Mouse (Mus musculus) testis, adult 2 months (tissue): ENCODE data around the gene Coro1b. TPM values are rescaled to one million over a fixed set of nuclear protein-coding genes. Genes with fewer than 3 reads are reported as not detected.

Experiments
- H3K27ac ChIP-seq: fragments of 200-500 bp; 2 replicates; pipeline ENCODE4 v1.5.1; 2012; ENCODE audit warnings: low read depth, low read length; ENCODE audit not compliant: control insufficient read depth, insufficient read depth
- H3K27me3 ChIP-seq: fragments of 200-500 bp; 2 replicates; pipeline ENCODE4 v1.6.1; 2012; ENCODE audit warnings: mild to moderate bottlenecking, low read length, moderate library complexity; ENCODE audit not compliant: control insufficient read depth, insufficient read depth
- H3K36me3 ChIP-seq: fragments of 200-500 bp; 2 replicates; pipeline ENCODE4 v1.6.1; 2012; ENCODE audit warnings: mild to moderate bottlenecking, low read length; ENCODE audit not compliant: control insufficient read depth, insufficient read depth
- H3K4me1 ChIP-seq: fragments of 200-500 bp; 2 replicates; pipeline ENCODE4 v1.6.1; 2012; ENCODE audit warnings: low read length; ENCODE audit not compliant: control insufficient read depth, insufficient read depth
- H3K4me3 ChIP-seq: fragments of 200-500 bp; 2 replicates; pipeline ENCODE4 v1.5.1; 2012; ENCODE audit warnings: low read depth, mild to moderate bottlenecking, low read length, moderate library complexity, mixed read lengths; ENCODE audit not compliant: control insufficient read depth
- CTCF ChIP-seq: fragments of 200-500 bp; IDR thresholded peaks from 2 replicates; pipeline ENCODE4 v1.5.1; 2012; ENCODE audit warnings: low read depth, mild to moderate bottlenecking, inconsistent platforms, low read length, moderate library complexity; ENCODE audit not compliant: control insufficient read depth, insufficient read depth, insufficient replicate concordance
- POLR2A ChIP-seq: fragments of 200-500 bp; IDR thresholded peaks from 2 replicates; pipeline ENCODE4 v1.6.1; 2012; ENCODE audit warnings: low read depth, mild to moderate bottlenecking, inconsistent platforms, low read length, moderate library complexity; ENCODE audit not compliant: control insufficient read depth
- polyA plus RNA-seq: library from polyadenylated mRNA; depleted of rRNA; stranded (reverse); fragments of >200 nt; gene quantifications from 2 replicates; pipeline ENCODE4 v1.2.3, GENCODE M21; 2012

Gene Coro1b
- polyA plus RNA-seq, 1 experiment, result 87.3 TPM

DNA sequence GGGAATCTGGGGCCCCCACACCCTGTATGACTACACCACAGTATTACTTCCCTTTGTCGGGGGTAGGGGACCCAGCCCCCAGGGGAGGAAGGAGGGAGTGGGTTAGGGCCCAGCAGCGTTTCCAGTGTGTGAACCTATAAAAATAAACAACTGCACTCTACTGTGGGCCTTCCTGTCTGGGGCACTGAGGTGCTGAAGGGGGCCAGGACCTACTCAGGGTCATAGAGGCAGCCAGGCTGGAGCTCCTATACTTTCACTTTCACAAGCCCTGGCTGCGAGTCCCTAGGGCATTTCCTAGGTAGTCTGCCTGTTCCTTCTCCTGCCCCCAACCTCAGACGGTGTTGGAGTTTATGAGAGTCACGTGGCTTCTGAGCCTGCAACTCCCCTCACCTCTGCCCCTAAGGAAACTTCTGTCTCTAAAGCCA, 34.6 kb upstream of the Coro1b start:
- no peaks in the 10 kb centered on the region for H3K27me3 ChIP-seq
- TF ChIP-seq POLR2A, result no peak
- TF ChIP-seq CTCF, result no peak
- no peaks in the 10 kb centered on the region for H3K4me1 ChIP-seq
- no peaks in the 10 kb centered on the region for H3K36me3 ChIP-seq
- no peak overlapping the region for H3K4me3 ChIP-seq
- peak overlapping the region; percentile 22; the same call in 1 of the 2 replicates for H3K27ac ChIP-seq

DNA sequence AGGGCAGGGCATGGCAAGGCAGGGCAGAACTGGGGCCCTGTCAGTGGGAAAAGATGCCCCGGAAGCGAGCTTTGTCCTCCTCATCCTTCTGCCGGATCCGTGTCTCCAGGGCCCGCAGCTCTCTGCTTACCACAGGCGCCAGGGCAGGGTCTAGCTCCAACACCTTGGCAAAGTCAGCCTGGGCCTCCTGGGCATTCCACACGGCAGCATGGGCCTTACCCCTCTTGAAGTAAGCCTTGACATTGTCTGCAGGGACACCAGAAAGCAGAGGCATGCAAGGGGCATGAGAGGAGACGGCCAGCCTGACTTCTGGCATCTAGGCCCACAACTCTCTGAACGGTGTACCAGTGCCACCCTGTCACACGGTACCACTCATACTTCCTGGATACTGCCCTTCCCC, 33.9 kb upstream of the Coro1b start:
- Histone ChIP-seq H3K36me3 (no peaks in the 10 kb centered on the region), H3K27me3 (no peaks in the 10 kb centered on the region), H3K4me3 (no peak overlapping the region), H3K4me1 (no peaks in the 10 kb centered on the region), H3K27ac (no peak overlapping the region)
- TF ChIP-seq POLR2A (no peak), CTCF (no peak)

DNA sequence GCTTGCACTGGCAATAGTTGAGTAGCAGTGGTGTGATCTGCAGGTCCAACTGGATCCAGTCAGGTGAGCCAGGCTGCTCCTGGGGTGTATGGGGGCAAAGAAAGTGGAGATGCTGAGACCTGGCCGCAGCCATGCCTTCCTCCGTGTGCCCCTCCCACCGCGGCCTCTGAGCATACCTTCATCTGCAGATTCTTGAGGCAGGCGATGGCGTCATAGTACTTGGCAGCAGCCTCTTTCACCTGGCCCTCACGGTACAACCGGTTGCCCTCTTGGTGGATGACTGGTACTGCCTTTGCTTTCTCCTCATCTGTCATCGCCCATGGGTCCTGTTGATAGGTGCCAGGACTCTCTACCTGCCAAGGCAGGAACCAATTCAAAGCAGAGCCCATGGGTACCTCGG, 33.3 kb upstream of the Coro1b start:
- no peaks in the 10 kb centered on the region for H3K36me3 ChIP-seq
- no peak for TF ChIP-seq POLR2A
- TF ChIP-seq CTCF, result no peak

DNA sequence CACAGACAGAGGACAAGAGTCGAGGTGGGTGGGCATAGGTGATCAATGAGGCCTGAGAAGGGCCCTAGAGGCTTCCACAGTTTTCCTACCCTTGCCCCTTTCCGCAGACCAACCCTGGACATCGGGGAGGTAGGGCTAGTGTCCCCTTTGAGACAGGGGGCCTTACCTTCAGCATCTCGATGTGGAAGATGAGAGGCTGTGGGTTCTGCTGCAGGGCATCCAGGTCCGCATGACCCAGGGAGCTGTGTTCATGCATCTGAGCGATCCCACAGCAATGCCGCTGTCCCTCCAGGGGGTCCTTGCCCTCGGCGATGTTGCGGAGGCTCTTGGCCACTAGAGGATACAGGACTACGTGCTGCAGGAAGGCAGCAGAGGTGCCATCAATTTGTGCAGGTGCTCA, 32.6 kb upstream of the Coro1b start:
- H3K4me3 ChIP-seq, result no peak overlapping the region
- no peaks in the 10 kb centered on the region; the same call in none of the 2 replicates for H3K4me1 ChIP-seq
- H3K36me3 ChIP-seq, result no peaks in the 10 kb centered on the region
- H3K27me3 ChIP-seq, result no peaks in the 10 kb centered on the region
- no peak for TF ChIP-seq POLR2A
- TF ChIP-seq CTCF, result no peak
- H3K27ac ChIP-seq, result no peak overlapping the region

More for the DNA sequence above, 33.3 kb upstream of the Coro1b start:
- no peaks in the 10 kb centered on the region for H3K27me3 ChIP-seq
- H3K4me3 ChIP-seq, result no peak overlapping the region
- H3K27ac ChIP-seq, result no peak overlapping the region
- H3K4me1 ChIP-seq, result no peaks in the 10 kb centered on the region

DNA sequence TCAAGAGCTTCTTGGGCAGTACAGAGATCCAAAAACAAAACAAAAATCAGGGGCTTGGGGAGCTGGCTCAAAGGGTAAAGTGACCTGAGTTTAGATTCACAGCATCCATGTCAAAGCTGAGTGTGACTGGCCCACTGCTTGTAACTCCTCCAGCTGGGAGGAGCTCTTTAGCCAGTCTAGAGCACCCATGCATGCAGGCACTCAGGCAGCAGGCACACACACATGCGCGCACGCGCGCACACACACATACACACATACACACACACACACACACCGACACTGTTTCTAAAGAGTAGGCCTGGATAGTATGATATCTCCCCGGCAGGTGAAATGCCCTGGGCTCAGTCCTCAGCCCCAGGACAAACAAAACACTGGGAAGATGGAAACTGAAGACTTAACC, 31.4 kb upstream of the Coro1b start:
- no peak overlapping the region for H3K27ac ChIP-seq
- H3K27me3 ChIP-seq, result no peaks in the 10 kb centered on the region
- no peak overlapping the region for H3K4me3 ChIP-seq
- no peak for TF ChIP-seq POLR2A
- TF ChIP-seq CTCF, result no peak
- H3K4me1 ChIP-seq, result no peaks in the 10 kb centered on the region; the same call in none of the 2 replicates
- H3K36me3 ChIP-seq, result no peaks in the 10 kb centered on the region

- Histone ChIP-seq H3K27ac (no peak overlapping the region), H3K4me1 (no peaks in the 10 kb centered on the region; the same call in none of the 2 replicates), H3K27me3 (no peaks in the 10 kb centered on the region), H3K36me3 (no peaks in the 10 kb centered on the region), H3K4me3 (no peak overlapping the region)
- TF ChIP-seq CTCF (no peak), POLR2A (no peak)
These were observed 30.1 kb upstream of the Coro1b start for GRCm38 (mm10) chr19:4118350-4118749.

DNA sequence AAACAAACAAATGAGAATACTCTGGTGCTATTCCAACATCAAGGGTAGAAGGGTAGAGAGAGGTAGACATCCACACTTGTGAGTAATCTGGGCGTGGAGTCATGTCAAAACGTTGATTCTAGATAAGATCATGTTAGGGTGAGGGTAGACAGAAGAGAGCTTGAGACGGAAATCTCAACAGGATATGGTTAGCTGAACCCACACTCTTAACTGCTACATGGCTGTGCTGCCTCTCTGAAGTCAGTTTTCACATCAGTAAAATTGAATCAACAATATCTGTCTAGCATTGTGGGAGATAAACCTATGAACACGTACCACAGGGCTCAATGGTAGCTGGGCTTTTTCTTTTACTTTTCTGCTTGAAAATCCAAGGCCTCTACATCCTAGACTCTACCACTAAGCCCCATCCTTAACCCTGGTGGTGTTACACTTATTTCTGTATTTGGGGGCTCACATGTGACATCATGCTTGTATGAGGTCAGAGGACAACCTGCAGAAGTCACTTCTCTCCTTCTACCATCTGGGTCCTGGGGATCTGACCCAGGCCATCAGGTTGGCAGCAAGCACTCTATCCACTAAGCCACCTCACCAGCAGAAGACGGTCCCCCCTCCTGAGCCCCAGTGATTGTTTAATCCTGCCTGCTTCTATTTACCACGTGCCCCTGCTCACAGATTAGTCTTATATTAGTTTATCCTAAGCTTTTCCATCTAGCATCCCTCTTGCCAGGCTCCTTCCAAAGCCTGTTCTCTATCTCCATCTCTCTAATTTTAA, 28.5 kb upstream of the Coro1b start:
- no peaks in the 10 kb centered on the region for H3K36me3 ChIP-seq
- H3K4me1 ChIP-seq, result no peaks in the 10 kb centered on the region; the same call in none of the 2 replicates
- H3K27ac ChIP-seq, result no peak overlapping the region
- H3K4me3 ChIP-seq, result no peak overlapping the region
- H3K27me3 ChIP-seq, result no peaks in the 10 kb centered on the region
- TF ChIP-seq CTCF, result no peak
- no peak for TF ChIP-seq POLR2A

- H3K27me3 ChIP-seq, result no peaks in the 10 kb centered on the region
- no peak overlapping the region for H3K27ac ChIP-seq
- no peak overlapping the region for H3K4me3 ChIP-seq
- TF ChIP-seq CTCF (no peak), POLR2A (no peak)
- H3K36me3 ChIP-seq, result no peaks in the 10 kb centered on the region
- H3K4me1 ChIP-seq, result peaks cover 3% of the 10 kb centered on the region
These were observed 27.9 kb upstream of the Coro1b start for GRCm38 (mm10) chr19:4120496-4120895.
